Mouse (Mus musculus): ENCODE results near the gene Crybb1. TPM values are rescaled to one million over a fixed set of nuclear protein-coding genes. Genes with fewer than 3 reads are reported as not detected.
A peak's percentile ranks its signal among the peaks of the same experiment; 100 is the strongest.

Crybb1 gene
- total RNA-seq, 2 experiments from 2014 or later, result 0.35 to 0.81 TPM

DNA sequence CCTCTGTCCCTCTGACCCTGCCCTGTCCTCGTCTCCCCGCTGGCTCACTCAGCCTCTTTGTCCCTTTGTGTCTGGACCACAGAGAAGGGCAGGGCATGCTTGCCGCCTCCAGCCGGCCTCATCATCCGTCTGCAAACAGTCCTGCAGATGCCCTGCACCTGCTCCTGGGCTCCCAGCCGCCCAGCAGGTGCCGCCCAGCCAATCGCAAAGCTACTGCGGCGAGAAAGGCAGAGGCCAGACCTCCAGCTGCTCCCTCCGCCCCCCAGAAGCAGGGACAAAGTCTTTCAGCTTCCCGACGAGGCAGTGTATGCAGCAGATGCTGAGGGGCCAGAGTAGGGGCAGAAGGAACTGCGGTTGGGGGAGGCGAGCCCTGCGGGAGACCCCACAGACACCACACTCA, 18.2 kb upstream of the Crybb1 start:
- no peak for DNase-seq
- intact Hi-C loops (cut with DNase I), result no loop called here

DNA sequence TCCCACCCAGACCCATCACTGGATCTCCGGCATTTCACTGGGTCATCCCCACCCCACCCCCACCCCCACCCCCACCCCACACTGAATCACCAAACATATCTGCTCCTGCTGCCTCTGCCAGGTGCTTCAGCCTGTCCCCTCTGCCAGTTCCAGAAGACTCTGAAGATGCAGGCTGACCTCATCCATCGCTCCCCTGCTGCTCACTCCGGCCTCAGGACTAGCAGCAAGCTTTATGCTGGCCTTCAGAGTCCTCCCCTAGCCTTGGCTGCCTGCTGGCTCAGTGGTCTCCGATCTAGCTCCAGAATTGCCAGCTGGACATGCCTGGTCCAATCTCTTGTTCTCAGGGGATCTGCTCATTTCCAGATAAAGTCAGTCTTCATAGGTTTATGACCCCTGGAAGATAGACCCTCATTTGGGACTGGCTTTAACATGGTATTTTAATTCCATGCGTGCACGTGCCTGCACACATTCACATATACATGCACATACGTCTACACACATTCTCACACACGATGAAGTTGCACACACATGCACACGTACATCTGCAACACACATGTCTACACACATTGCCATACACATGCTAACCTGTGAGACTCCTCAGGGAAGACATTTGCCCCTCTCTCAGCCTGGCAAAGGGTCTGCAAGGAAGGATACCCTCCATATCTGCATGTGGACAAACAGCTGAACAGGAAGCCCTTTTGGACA, 17.6 kb upstream of the Crybb1 start:
- DNase-seq, result no peak
- intact Hi-C loops (cut with DNase I), result no loop called here

DNA sequence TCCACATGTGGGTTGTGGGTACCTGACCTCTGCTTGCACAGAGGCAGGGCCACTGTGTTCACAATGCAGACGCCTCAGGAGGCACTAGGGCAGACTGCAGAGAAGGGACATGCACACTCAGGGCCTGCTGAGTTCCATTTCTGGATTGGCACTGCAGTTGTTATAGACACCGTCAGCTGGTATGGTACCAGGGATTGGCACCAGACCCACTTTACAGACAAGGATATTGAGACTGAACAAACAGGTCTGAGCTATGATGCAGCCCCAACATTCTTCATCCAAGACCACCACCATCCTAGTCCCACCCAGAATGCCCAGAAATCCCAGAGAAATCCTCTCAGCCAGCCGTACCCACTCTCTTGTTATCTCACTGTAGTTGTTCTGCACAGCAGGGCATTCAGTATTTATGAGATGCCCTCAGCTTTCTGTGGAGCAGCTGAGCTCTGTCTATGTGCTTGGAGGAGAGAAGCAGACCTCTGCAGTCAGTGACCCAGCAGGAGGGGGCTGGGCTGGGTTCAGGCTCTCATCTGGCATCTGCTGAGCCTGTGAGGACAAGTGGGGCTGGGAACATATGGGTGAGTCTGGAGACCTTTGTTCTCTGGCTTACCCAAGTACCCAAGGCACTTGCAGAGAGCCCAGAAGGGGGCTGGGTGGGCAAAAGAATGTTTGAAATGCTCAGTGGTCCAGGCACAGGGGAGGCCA, 16.7 kb upstream of the Crybb1 start:
- intact Hi-C loops (cut with DNase I), result no loop called here
- DNase-seq, result no peak

- intact Hi-C loops (cut with DNase I), result loop anchor here (1.0 to 2.0 kb wide), 5 partner anchors 34 to 189 kb away; partner anchors contain the start of gene Tfip11
- DNase-seq, result peak; percentile 91 to 95
Observed at GRCm38 (mm10) chr5:112240761-112241160, 14.9 kb upstream of the Crybb1 start.

GRCm38 (mm10) chr5:112241849-112242248, 13.8 kb upstream of the Crybb1 start:
- intact Hi-C loops (cut with DNase I), result loop anchor here (1.0 to 2.0 kb wide), 4 partner anchors 33 to 187 kb away; partner anchors contain the start of gene Tfip11
- no peak for DNase-seq

DNA sequence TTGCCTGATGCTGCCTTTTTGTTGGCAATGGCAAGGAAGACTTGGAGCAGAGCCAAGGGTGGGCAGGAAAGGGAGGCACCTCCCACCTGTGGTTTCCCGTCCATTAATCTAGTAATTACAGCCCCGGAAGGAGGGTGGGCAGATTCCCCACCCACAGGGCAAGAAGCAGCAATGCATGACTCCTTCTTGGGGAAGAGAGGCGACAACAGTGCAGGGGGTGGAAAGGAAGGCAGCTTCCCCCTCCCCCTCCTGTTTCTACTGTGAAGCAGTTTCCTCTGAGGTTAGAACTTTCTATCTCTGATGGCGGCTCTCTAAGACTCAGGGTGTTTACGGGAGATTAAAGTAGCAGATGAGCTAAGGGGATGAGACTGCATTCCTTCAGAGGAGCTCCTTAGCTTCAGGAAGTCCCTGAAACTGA, 13.2 kb upstream of the Crybb1 start:
- intact Hi-C loops (cut with DNase I), result no loop called here
- peak; percentile 57 to 63 for DNase-seq

DNA sequence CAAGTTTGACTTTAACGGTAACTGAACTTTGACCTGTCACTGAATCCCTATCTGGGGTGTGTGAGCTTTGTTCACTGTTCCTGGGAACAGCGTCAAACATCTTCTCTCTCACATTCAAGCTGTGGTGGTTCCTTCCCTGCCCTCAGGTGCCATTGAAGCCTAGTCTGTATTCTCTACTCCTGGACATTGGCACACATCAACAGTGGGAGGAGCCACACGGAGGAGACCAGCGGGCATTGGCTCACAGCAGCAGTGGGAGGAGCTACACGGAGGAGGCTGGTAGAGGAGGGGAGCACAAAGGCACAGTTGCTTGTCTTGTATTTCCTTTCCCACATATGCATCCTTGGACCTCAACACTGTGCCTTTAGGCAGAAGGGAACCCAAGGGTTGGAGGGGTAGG, 12.6 kb upstream of the Crybb1 start:
- intact Hi-C loops (cut with DNase I), result no loop called here
- DNase-seq, result no peak

GRCm38 (mm10) chr5:112243539-112244274, 11.9 kb upstream of the Crybb1 start:
- intact Hi-C loops (cut with DNase I), result no loop called here
- DNase-seq, result no peak

- DNase-seq, result no peak
- intact Hi-C loops (cut with DNase I), result no loop called here
Observed at GRCm38 (mm10) chr5:112244275-112244562, 11.4 kb upstream of the Crybb1 start.

DNA sequence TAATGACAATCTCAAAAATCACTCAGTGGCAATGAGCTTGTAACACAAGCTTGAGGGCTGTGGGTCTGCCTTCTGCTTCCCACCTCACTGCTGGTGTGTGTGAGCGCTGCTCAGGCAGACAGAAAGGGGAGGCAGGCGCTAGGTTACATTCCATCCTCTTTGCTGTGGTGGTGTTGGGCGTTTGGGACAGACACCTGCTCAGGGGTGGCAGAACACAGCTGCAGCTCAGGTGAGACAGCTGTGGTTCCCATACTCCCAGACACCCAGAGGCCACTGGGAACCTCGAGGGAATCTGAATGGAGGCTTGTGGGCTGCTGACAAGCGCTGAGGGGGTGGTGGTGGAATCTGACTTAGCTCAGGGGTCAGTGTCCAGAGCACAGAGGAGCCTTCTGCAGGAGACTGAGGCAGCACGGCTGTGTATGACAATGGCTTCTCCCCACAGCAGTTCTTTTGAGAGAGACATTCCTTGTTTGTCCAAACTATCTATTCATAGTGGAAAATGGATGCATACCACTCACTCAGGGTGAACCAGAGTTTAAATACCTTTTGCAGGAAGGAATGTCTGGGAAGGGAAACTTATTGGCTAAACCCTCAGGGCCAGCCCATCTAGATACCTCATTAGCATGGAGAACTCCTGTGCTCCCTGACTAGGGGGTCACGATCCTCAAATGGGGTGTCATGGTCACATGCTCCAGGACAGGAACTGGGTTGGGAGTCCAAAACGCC, 10.6 kb upstream of the Crybb1 start:
- no peak for DNase-seq
- intact Hi-C loops (cut with DNase I), result no loop called here

DNA sequence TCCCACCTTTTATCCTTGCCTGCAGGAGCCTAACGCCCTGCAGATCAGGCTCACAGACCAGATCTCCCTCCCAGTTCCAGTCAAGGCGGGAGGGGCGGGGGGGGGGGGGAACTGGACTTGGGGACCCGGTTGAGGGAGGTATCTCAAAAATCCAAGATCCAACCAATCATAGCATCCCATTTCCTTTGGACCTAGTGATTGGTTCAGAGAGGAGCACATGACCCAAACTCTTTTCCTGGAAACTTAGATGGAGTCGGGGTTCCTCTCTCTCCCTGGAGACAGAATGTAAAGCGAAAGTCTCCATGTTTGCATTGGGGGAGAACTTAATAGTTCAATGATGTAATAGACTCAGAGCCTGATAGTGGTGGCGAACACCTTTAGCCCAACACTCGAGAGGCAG, 8.2 kb upstream of the Crybb1 start:
- DNase-seq, result no peak
- intact Hi-C loops (cut with DNase I), result no loop called here

DNA sequence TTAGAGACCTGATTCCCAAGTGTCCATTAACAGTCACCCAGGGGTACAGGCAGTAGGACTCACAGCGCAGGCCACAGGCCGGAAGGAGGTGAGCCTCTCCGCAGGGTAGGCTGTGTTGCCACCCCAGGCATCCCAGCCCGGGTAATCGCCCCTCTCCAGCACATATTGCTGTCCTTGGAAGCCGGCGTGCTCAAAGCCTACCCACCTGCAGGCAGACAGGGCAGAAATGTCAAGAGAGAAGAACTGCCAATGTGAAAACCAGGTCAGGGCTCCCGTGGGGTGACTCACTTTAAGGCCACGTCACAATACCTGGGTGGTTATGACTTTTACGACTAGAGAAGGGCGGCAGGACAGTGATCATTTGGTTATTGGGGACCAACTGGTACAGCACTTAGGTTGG, 6.5 kb upstream of the Crybb1 start:
- no peak for DNase-seq
- intact Hi-C loops (cut with DNase I), result no loop called here

DNA sequence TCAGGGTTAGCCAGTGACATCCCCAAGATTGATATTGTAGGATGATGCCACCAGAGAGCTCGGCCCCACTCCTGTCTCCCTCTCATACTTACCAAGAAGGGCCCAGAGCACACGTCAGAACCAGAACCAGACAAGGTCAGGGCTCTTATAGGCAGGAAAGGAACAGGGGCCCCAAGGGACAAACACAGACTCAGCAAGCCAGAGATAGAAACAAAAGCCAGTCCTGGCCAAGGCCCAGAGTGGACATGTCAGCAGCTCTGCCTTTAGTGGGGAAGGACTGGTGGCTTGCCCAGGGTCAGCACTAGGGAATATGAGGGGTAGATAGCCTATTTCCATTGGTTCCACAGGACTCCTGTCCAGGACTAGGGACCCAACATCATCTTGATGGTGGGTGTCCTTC, 3.2 kb upstream of the Crybb1 start, which contains the start of gene Cryba4:
Gene Cryba4, minus strand, starts transcription at position 119 of the 400 bp plus-strand sequence.
- peak; percentile 76 for DNase-seq
- intact Hi-C loops (cut with DNase I), result no loop called here

- intact Hi-C loops (cut with DNase I), result no loop called here
- no peak for DNase-seq
Observed at GRCm38 (mm10) chr5:112253169-112253568, 2.4 kb upstream of the Crybb1 start.

- peak; percentile 79 to 82 for DNase-seq
- intact Hi-C loops (cut with DNase I), result no loop called here
Observed at GRCm38 (mm10) chr5:112254282-112254806, 1.3 kb upstream of the Crybb1 start.

- intact Hi-C loops (cut with DNase I), result no loop called here
- no peak for DNase-seq
Observed at GRCm38 (mm10) chr5:112256457-112256856, 842 bp downstream of the Crybb1 start.

DNA sequence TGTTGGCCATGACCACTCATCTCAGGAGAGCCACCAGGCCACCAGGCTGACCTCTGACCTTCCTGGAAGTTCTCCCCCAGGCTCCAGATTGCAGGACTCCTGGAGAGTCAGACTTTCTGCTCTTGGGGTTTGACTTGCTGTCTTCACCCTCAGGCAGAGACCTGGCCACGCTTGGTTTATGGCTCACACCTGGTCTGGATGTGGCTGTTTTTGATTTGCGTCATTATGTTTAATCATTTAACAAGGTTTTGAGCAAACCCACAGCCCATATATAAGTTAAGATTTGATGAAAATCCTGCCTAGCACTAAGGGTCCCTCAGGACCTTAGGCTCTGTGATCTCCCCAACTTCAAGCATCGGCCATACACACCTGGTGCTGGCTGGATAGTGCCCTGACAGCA, 2.3 kb downstream of the Crybb1 start:
- no peak for DNase-seq
- intact Hi-C loops (cut with DNase I), result loop anchor here (2.0 kb wide), 1 partner anchor 17 kb away; no protein-coding TSS in a partner anchor

GRCm38 (mm10) chr5:112259862-112260650, 4.4 kb downstream of the Crybb1 start:
- DNase-seq, result no peak
- intact Hi-C loops (cut with DNase I), result loop anchor here (2.0 kb wide), 1 partner anchor 15 kb away; no protein-coding TSS in a partner anchor

- DNase-seq, result no peak
- intact Hi-C loops (cut with DNase I), result no loop called here
Observed at GRCm38 (mm10) chr5:112260818-112261217, 5.2 kb downstream of the Crybb1 start.

- intact Hi-C loops (cut with DNase I), result no loop called here
Observed at GRCm38 (mm10) chr5:112264099-112264498, 8.5 kb downstream of the Crybb1 start.

More at GRCm38 (mm10) chr5:112264099-112264498, 8.5 kb downstream of the Crybb1 start:
- no peak for DNase-seq
